Mouse (Mus musculus) frontal cortex, postnatal 25 days (tissue): ENCODE measurements at regions not wholly inside any gene's neighbourhood (a gene's known extent, or its start where the extent isn't known, plus 50 kb on each side); places are given as distances from the start of the nearest gene placed in this dataset.

Source experiments
- DNase-seq, 2 experiments: peaks; one replicate each; pipeline ENCODE4 v3.0.0; 2022; ENCODE audit warnings: low spot score in 2 of 2

- DNase-seq, result no peak
Measured at GRCm38 (mm10) chr8:60838526-60838925, 51.7 kb upstream of the Hpf1 start.
